Mouse (Mus musculus): ENCODE measurements around the gene Pilrb2. TPM values are rescaled to one million over a fixed set of nuclear protein-coding genes. Genes with fewer than 3 reads are reported as not detected.

Pilrb2 gene
- 4.4 and 4.8 TPM in 2 replicates for polyA plus RNA-seq (2012; rRNA removed; ENCODE audit: low replicate concordance)

DNA sequence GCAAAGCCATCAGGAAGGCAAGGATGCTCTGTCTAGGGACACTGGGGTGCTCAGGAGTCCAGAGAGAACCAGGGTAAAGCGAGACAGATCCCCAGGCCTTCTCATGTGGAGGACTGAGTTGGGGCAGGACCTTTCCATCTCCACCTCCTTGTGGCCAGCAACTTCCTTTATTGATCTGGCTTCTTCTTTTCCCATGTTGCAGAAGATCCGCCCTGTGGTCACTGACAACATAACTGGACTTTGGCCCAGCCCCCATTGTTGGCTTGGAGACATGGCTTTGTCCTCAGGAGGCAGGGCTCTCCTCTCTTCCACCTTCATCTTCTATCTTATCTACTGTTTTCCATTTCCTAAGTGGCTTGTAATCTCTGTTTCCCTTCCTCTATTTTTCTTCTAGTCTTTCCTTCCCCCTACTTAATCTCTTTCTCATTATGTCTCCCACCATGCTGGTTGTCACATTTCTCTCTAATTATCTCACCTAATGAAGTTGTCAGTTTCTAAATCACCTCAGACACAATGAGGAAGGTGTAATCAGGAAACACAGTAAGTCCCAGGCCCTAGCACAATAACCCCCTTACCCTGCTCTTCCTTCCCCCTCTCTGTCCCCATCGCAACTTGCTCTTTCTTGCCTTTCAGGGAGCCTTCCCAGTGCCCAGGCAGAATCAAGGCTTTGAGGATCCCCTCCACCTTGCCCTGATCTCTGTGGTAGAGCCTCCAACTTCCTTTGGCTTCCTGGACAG is at the start of gene Pilrb2:
TSS of gene Pilrb2 (minus strand) at position 172 of the 737 bp plus-strand sequence.

DNA sequence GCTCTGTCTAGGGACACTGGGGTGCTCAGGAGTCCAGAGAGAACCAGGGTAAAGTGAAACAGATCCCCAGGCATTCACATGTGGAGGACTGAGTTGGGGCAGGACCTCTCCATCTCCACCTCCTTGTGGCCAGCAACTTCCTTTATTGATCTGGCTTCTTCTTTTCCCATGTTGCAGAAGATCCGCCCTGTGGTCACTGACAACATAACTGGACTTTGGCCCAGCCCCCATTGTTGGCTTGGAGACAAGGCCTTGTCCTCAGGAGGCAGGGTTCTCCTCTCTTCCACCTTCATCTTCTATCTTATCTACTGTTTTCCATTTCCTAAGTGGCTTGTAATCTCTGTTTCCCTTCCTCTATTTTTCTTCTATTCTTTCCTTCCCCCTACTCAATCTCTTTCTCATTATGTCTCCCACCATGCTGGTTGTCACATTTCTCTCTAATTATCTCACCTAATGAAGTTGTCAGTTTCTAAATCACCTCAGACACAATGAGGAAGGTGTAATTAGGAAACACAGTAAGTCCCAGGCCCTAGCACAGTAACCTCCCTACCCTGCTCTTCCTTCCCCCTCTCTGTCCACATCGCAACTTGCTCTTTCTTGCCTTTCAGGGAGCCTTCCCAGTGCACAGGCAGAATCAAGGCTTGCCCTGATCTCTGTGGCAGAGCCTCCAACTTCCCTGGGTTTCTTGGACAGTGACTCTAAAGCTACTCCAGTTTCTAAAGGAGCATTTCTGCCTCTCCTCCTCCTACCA is 13.5 kb downstream of the Pilrb2 start, which contains the start of gene Pilrb1:
TSS of gene Pilrb1 (minus strand) at position 147 of the 751 bp plus-strand sequence.

DNA sequence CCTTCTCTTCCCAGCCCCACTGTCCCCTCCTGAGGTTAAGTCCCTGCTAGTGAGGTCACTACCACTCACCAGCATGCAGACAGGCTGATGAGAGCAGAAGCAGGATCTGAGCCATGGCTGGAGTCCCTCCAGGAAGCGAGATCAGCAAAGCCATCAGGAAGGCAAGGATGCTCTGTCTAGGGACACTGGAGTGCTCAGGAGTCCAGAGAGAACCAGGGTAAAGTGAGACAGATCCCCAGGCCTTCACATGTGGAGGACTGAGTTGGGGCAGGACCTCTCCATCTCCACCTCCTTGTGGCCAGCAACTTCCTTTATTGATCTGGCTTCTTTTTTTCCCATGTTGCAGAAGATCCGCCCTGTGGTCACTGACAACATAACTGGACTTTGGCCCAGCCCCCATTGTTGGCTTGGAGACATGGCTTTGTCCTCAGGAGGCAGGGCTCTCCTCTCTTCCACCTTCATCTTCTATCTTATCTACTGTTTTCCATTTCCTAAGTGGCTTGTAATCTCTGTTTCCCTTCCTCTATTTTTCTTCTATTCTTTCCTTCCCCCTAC is 35.6 kb downstream of the Pilrb2 start, which contains the start of gene Pilra:
TSS of gene Pilra (minus strand) at position 316 of the 555 bp plus-strand sequence.

Other genes starting within 250 kb of the Pilrb2 start
- gene Fbxo24, start 242.8 kb downstream of the Pilrb2 start, polyA plus RNA-seq (2012; rRNA removed; ENCODE audit: low replicate concordance): 0.71 and 0.79 TPM in 2 replicates
- gene Lrch4, start 242.7 kb downstream of the Pilrb2 start, polyA plus RNA-seq (2012; rRNA removed; ENCODE audit: low replicate concordance): 37.2 and 60.0 TPM in 2 replicates
- gene Gm20605, start 242.6 kb downstream of the Pilrb2 start, polyA plus RNA-seq (2012; rRNA removed; ENCODE audit: low replicate concordance): 14.9 and 32.2 TPM in 2 replicates
- 60.1 and 83.8 TPM in 2 replicates for gene Sap25, start 230.5 kb downstream of the Pilrb2 start, polyA plus RNA-seq (2012; rRNA removed; ENCODE audit: low replicate concordance)
- 29.5 and 86.2 TPM in 2 replicates for gene Irs3, start 226.1 kb downstream of the Pilrb2 start, polyA plus RNA-seq (2012; rRNA removed; ENCODE audit: low replicate concordance)
- 32.7 and 54.1 TPM in 2 replicates for gene Agfg2, start 187.1 kb downstream of the Pilrb2 start, polyA plus RNA-seq (2012; rRNA removed; ENCODE audit: low replicate concordance)
- 0.77 and 4.9 TPM in 2 replicates for gene Nyap1, start 130.2 kb downstream of the Pilrb2 start, polyA plus RNA-seq (2012; rRNA removed; ENCODE audit: low replicate concordance)
- 77.4 and 106 TPM in 2 replicates for gene Tsc22d4, start 126.1 kb downstream of the Pilrb2 start, polyA plus RNA-seq (2012; rRNA removed; ENCODE audit: low replicate concordance)
- gene Ppp1r35, start 93.0 kb downstream of the Pilrb2 start, polyA plus RNA-seq (2012; rRNA removed; ENCODE audit: low replicate concordance): 24.9 and 28.3 TPM in 2 replicates
- gene Mepce, start 84.2 kb downstream of the Pilrb2 start, polyA plus RNA-seq (2012; rRNA removed; ENCODE audit: low replicate concordance): 35.8 and 48.0 TPM in 2 replicates
- gene Zcwpw1, start 84.0 kb downstream of the Pilrb2 start, polyA plus RNA-seq (2012; rRNA removed; ENCODE audit: low replicate concordance): 1.9 and 2.5 TPM in 2 replicates
- gene Pilra, start 35.5 kb downstream of the Pilrb2 start, polyA plus RNA-seq (2012; rRNA removed; ENCODE audit: low replicate concordance): 2.6 and 7.9 TPM in 2 replicates
- gene Pilrb1, start 13.7 kb downstream of the Pilrb2 start, polyA plus RNA-seq (2012; rRNA removed; ENCODE audit: low replicate concordance): 3.9 and 6.1 TPM in 2 replicates
- gene Cyp3a13, start 49.8 kb upstream of the Pilrb2 start, polyA plus RNA-seq (2012; rRNA removed; ENCODE audit: low replicate concordance): not detected in 2 replicates
- 0.09 and 0.14 TPM in 2 replicates for gene Gjc3, start 91.3 kb upstream of the Pilrb2 start, polyA plus RNA-seq (2012; rRNA removed; ENCODE audit: low replicate concordance)
- 0.16 and 0.39 TPM in 2 replicates for gene Azgp1, start 109.7 kb upstream of the Pilrb2 start, polyA plus RNA-seq (2012; rRNA removed; ENCODE audit: low replicate concordance)
- not detected in 2 replicates for gene Smok3a, start 149.4 kb upstream of the Pilrb2 start, polyA plus RNA-seq (2012; rRNA removed; ENCODE audit: low replicate concordance)
- not detected in 2 replicates for gene Smok3b, start 149.6 kb upstream of the Pilrb2 start, polyA plus RNA-seq (2012; rRNA removed; ENCODE audit: low replicate concordance)
- not detected in 2 replicates for gene Smok3c, start 181.4 kb upstream of the Pilrb2 start, polyA plus RNA-seq (2012; rRNA removed; ENCODE audit: low replicate concordance)
- gene Zkscan1, start 213.3 kb upstream of the Pilrb2 start, polyA plus RNA-seq (2012; rRNA removed; ENCODE audit: low replicate concordance): 4.7 and 8.3 TPM in 2 replicates
- 8.7 and 12.5 TPM in 2 replicates for gene Zscan21, start 245.1 kb upstream of the Pilrb2 start, polyA plus RNA-seq (2012; rRNA removed; ENCODE audit: low replicate concordance)